Mouse (Mus musculus) retina, embryonic 14.5 days (tissue): Measurements from ENCODE around the gene Styx.
"Not testable (repeated sequence)": the region's sequence is repeated elsewhere in the genome, so short reads cannot be mapped to it uniquely, and the experiment has no call there.

ENCODE experiments used
- DNase-seq: peaks from one replicate; pipeline ENCODE4 v3.0.0-alpha.2; 2015; ENCODE audit warnings: low spot score

The Styx gene

DNA sequence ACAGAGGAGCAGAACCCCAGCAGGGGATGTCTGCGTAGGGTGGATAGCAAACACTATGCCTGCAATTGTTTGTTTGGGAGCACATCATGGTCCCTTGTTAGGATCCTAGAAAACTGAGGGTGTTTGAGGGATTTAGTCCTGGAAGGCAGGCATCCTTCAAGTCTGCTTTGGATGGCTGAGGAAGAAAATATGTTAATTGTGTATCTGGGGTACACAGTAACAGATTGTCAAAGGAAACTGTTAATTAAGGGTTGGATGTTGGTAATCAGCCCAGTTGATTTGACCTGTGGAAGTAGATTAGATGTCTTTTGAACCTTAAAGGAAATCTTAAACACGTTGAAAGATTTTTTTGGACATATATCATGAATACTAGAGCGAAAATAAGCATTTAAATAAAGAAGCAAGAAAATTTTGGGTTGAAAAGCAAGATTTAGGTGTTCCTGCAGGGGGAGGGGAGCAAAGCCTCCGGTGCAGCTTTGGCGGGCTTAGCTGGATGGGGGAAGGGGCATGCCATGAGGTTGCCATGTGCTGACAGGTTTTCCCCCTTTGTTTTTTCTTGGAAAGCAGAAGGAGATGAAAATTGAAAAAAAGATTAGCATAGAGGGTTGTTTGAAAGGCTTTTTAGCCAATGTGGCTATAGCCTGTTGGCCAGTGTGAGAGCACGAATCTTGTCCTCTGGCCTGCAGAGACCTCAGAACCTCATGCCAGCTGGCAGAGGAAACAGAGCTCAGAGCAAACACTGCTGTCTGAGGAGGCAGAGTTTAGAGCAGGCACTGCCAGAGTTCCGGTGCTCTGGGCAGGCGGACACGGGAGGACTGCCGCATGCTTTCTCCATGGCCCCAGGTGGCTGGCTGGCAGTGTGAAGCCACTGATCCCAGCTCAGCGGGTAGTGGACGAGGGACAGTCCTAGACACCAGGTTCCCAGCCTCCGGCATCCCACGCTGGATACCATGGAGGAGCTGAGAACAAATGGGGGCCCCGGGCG, 13.6 kb downstream of the Styx start:
- DNase-seq, result no peak

DNA sequence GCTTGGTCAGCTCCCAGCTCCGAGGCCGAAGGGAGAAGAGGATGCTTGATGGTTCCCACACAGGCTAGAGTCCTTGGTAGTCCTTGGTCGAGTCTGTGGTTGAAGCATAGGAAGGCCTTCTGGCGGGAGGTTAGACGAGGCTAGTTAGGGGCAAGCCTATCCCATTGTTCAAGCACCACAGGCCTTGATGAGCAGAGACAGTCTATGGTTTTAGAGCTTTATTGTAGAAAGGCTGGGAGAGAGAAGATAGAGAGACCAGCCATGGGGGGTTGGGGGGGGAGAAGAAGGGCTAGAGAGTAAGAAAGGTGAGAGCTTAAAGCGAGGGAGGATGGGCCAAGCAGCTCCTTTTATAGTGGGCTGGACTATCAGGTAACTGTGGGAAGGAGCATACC, 14.3 kb downstream of the Styx start:
- no peak for DNase-seq

DNA sequence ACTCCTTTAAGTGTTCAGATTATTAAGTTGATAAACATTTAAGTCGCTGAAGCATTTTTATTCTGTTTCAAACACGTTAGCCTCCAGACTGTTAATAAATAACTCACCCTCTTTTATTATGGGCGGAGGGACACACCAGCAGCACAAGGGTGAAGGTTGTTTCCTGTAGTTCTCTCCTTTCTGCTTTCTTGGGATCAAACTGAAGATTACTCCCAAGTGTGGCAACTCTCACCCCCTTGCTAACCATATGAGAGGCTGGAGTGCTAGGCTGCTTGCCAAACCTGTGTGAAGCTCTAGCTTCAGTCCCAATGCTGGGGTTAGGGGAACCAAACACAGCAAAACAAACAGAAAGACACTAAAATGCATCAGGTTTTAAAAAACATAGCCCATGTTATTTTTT, 27.9 kb downstream of the Styx start:
- no peak for DNase-seq

DNA sequence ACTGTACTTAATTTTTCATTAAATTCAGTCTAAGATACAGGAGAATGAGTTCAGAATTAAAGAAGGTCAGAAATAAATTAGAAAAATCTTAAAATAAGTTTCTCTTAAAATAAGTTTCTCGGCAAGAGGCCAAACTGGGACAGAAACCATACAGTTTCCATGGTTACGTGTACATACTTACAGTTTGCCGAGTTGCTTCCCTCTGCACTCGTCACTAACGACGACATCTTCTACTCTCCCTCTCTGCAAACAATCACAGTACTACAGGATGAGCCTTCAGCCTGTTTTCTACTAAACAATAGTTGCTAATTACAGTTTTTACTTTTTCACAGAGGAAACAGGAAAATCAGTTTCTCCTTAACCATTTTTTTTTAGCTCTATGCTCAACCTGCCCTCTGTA, 29.9 kb downstream of the Styx start:
- no peak for DNase-seq

DNA sequence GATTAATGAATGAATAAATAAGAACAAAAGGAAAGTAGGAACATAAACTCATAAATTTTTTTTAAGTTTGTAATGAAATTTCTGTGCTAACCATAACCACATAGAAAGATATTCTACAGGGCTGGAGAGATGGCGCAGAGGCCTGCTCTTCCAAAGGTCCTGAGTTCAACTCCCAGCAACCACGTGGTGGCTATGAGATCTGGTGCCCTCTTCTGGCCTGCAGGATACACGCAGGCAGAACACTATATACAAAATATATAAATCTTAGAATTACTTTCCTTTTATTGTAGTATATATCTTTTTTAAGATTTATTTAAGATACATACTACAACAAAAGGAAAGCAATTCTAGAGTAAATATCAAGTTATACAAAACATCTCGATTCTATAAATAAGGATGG, 32.0 kb downstream of the Styx start:
- DNase-seq, result no peak

DNA sequence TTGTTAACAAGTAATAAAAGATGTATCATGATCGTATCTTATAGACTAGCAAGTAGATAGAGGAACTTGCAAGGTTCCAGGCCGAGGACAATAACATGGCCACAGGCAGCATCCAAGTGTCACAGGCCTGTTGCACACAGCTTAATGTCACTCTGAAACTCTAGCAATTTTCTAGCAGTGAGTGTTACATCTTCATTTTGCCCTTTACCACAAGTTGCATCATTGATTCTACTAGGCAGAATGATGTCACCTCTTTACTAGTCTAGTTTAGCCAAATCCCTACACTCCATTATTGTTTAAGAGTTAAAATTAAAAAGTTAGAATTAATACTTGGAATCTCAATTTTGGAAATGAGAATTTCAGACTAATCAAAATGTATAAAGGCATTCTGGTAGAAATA, 34.7 kb downstream of the Styx start:
- DNase-seq, result no peak

DNA sequence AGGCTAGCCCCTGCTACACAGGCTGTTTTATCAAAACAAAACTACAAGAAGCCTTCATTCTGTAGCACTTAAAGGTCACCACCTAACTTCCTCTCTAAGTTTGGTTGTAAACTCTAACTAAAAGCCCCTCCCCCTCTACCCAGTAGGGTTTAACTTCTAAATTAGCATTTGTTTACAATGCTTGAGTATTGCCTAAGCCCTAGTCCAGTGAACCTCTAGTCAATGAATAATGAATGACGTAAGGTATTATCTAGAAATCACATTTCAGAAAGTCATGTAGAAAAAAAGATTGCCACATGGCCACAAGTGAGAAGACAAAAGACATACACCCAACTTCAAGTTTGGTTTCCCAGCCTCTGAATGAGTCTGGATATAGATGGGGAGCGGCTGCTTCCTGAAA, 36.6 kb downstream of the Styx start:
- no peak for DNase-seq

DNA sequence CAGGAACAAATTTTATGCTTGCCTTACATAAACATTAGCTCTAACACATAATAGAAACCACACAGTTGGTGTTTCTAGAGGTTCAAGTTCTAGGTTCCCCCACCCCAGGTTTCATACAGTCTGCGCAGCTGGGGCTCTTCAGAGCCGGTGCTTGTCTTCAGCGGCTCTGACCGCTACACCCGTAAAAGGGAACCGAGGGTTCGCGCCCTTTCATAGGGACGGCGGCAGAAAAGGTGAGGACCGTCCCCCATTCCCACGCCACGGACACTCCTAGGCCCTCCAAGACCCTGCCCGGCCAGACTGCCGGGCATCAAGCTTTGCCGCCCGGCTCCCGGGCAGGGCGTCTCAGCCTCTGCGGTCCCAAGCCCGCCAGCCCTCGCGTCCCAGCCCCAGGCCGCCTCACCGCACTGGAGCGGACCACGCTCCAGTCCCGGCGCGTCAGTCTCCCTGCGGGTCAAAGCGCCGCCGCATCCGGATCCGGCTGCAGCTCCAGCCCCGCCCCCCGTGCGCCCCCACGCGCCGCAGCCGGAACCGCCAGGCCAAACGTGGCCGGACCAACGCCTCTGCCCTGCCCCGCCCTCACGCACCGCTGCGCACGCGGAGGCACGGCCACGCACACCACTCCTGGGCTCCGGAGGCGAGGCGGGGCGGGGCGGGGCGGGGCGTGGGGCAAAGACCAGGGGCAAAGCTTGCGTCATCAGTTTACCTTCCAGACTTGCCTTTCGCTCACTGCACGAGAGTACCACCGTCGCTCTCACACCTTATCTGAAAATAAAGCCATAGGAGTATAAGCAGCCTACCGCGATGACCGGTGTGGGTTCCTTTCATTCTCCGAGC, 37.7 kb downstream of the Styx start:
- peak; percentile 86 for DNase-seq

DNA sequence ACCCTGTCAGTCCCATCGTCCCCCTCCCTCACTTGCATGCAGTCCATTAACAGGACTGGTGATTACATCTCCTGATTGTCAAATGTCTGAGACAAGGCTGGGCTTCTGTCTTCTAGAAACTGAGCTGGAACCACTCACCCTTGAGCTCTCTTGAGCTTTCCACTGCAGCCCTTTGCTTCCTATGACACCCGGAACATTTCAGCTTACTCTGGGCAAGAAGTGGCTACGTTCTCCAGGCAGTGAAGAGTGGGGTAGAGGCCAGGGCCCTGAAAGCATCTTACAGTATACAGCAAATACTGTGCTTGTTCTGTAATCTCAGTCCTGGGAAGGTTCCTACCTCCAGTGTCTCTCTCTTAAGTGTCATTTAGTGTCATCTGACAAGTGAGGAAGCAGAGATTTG, 38.3 kb downstream of the Styx start:
- no peak for DNase-seq

DNA sequence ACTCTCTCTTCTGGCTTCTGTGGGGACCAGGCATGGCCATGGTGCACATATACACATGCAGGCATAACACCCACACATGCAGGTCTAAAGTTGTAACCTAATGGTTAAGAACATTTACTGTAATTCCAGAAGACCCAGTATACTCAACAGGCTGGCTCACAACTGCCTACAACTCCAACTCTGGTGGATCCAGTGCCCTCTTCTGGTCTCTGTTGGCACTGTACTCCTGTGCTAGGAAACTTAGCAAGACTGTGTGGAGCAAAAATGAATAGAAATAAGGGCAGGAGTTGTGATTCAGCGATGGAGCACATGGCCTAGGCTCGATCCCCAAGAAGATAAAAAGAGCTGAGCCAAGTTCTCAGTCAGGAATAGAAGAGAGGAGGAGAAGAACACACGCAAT, 48.9 kb downstream of the Styx start:
- DNase-seq, result peak; percentile 17

DNA sequence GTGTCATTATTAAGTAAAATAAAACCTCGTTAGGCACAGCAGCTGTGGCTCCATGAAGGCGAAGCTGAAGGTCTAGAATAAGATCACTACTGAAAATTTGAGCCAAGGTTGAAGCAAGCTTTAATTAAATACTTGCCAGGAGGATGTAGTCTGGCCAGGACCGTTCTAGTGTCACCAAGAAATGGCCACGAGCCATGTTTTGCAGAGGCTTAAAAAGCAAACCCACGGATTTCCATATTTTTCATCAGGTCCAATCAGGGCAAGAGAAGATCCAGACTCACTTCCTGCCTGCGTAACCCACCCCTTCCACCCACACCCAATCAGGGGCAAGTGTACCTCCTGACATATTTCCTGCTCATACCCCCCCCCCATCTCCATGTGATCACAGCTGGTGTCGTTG, 52.8 kb downstream of the Styx start:
- no peak for DNase-seq

DNA sequence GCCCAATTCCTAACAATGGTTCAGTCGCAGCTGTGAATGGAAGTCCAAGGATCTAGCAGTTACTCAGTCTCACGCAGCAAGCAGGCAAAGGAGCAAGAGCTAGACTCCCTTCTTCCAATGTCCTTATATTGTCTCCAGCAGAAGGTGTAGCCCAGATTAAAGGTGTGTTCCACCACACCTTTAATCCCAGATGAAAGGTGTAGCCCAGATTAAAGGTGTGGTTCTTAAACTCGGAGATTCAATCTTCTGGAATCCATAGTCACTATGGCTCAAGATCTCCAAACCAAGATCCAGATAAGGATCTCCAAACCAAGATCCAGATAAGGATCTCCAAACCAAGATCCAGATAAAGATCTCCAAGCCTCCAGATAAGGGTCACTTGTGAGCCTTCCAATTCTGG, 53.9 kb downstream of the Styx start, which contains the start of gene Gnpnat1:
Gnpnat1 (minus strand) TSS at position 101 of the 400 bp plus-strand sequence.
- DNase-seq, result not testable (repeated sequence)

DNA sequence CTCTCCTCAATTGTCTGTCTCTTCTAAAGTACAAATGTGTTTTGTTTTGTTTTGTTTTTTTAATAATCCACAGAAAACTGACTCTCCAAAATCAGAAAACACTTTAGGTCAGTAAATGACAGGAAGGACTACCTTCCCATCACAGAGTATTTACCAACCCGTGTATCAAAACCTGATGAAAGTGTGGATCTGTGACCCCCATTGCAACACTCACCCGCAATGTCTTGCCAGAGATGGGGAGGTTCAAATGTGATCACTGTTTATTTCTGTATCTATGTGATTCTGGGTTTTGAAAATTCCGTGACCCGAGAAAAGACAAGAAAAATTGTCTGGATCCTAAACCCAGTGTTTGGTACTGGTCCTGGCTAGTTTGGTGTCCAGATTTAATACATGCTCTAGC, 65.4 kb downstream of the Styx start:
- no peak for DNase-seq

DNA sequence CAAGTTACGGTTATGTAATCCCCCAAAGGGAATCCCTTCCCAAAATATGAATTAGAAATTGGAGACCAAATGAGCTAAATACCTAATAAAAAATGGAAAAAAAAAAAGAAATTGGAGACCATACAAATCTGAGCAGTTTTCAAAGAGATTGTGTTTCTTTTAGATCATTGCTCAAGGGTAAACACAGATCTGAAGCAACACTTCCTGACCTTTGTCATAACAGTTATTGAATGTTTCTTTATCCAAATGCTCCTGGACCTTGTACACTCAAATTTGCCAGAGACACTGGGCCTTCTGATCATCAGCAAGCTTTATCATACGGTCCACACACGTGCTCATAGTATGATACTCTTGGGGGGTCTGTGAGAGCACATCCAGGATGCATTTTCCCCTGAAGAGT, 67.7 kb downstream of the Styx start:
- DNase-seq, result no peak

DNA sequence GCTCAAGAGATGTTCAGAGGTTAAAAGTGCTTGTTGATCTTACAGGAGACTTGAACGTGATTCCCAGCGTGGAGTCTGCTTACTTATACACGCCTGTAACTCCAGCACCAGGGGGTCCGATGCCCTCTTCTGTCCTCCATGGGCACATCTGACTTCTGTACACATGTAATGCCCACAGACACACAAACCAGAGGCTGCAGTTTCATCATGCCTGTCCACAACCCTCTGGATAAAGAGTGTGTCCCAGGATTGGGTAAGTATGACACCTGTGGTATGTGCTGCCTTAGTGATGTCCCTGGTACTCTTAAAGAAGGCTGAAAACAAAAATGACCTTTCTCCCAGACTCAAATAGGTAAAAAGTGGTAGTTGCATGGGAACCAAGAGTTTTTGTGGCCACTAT, 68.4 kb downstream of the Styx start:
- no peak for DNase-seq

DNA sequence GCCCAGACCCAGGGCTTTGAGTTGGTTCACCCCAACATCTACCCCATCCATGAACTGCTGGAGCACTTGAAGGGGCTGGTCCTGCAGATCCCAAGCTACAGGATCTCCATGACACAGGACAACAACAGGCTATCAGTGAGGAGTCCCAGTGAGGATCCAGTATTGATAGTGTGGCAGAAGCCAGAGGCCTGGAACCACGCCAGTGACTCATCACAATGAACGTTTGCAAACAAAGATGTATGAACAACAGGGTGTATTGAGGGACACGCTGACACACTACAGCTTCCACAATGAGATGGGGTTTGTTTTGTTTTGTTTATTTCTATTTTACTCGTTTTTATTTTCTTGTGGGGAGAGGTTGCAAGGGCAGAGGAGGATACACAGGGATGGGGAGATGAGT, 71.5 kb downstream of the Styx start:
- DNase-seq, result no peak

DNA sequence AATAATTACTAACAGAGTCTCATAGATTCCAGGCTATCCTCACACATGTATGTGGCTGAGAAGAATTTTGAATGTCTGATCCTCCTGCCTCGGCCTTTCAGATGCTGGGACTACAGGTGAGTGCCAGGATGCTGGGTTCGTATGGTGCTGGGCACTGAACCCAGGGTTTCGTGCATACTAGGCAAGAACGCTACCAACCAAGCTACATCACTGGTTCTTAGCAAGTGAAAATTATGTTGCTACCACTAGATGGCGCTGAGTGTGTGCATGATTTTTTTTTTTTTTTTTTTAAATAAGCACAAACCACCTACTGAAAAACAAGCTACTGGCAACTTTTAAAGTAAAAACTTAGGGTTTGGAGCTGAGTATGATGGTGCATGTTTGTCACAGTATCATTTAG, 72.3 kb downstream of the Styx start:
- DNase-seq, result peak; percentile 89

DNA sequence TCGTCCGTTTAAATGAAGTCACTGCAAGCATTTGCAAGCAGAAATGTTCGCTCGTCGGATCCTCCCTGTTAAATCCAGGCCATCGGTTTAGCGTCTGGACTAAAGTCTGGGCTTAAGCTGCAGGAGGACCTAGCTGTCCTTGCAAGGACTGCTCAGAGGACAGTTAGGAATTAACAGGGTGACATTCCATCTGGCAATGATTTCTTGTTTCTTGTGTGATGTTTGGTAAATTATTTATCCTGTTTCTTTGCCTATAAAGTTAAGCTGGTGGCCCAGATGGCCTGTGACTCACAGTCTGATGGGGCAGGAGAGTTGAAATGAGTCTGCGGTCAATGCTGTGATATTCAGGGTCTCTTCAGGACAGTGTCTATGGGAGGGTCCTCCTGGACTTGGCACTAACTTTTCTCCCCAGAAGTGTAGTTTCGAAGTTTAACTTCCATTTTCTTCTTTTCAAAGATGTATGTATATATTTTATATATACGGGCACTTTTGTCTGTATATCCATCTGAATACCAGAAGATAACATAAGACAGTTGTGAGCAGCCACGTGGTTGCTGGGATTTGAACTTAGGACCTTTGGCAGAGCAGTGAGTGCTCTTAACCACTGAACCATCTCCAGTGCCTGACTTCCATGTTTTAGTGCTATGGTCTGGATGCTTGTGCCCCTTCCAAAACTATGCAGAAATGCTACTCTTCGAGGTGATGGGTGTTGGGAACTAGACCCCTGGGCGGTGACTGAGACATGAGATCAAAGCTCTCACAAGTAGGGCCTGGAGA, 79.4 kb downstream of the Styx start:
- no peak for DNase-seq

DNA sequence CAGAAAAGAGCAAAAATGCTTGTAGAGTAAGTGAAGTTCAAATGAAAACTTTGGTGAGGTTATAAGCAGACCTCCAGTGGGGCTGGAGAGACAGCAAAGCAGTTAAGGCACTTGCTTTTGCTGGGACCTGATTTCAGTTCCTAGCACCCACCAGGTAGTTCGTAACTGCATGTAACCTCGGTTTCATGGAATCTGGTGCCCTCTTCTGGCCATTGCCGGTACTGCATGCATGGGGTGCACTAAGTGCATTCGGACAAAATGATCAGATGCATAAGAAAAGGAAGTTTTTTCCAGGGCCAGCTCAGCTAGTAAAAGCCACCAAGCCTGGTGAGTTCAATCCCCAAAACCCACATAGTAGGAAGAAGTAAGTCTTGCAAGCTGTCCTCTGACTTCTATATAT, 81.1 kb downstream of the Styx start:
- no peak for DNase-seq

DNA sequence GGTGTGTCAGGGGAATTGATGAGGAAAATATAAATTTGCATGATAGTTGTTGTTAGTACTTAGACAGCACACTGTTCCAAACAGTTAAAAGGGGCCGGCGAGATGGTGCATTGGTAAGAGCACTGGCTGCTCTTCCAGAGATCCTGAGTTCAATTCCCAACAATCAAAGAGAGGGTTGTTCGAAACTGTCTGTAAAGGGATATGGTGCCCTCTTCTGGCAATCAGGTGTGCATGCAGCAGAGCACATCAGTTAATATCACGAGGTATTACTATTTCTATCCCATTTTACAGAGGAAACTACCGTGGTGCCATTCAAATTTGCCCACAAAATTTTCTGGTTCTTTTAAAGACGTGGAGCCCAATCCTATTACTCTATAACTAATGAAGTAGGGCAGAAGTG, 83.3 kb downstream of the Styx start:
- no peak for DNase-seq

DNA sequence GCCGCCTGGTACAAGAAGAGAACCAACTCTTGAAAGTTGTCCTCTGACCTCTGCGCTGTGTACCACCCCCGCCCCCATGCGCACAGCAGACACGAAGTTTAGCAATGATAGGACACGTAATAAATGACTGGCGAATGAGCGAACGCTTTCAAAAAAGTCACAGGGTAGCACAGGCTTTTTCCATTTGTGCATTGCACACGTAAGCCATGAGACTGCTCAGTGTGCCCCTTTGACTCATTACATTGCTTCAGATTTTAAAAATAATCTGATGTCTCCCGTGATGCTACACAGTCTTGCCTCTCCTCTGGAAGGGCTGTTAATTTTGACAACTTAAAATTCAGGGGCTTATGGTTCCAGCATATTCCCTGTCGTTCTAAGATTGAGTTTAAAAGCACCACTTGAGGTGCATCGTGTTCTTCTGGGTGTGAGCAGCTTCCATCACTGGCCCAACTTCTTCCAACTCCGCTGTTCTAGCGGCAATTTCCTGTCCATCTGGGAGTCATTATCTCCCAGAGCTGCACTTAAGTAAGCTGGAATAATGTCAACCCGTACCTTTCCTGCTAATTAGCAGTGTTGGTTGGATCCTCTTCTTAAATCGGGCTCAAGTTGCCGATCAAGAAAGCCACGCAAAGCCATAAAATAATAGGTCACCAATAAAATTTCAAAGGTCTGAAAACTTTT, 87.5 kb downstream of the Styx start:
- DNase-seq, result no peak

DNA sequence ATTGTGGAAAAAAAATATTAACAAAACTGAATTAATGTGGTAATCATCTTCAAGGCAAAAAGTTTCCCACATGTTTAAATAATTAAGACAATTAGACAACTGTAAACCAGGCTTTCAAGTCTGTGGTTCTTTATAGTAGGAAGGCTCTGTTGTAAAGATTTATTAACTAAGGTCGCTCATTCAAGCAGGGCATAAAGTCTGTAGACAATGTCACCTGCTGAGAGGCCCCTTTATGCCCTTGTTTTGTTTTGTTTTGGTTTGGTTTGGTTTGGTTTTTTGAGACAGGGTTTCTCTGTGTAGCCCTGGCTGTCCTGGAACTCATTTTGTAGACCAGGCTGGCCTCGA, 88.0 kb downstream of the Styx start:
- DNase-seq, result no peak
